Mouse (Mus musculus): ENCODE measurements around the gene Tbc1d30. TPM values are rescaled to one million over a fixed set of nuclear protein-coding genes. Genes with fewer than 3 reads are reported as not detected.
A peak's percentile ranks its signal among the peaks of the same experiment; 100 is the strongest.

Gene Tbc1d30
- polyA plus RNA-seq, 1 experiment, result 1.0 TPM

DNA sequence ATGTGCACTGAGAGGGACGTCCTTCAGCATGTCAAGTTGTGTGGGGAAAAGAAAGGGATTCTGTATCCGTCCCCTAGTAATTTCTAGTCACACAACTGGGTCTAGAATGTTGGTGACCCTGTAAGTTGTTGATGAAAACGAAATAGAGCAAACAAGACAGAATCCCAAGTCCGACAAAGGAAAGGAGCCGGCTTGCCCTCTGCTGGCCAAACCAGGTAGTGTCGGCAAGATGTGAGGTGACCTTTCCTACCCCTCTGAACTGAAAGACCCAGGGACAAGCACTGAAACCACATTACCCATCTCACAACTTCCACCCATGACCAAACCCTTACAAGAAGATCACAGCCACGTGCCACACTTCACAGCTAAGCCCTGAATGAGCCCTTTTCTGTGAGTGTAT lies 20.1 kb downstream of the Tbc1d30 start:
- H3K4me1 ChIP-seq (ENCODE audit: control insufficient read depth, insufficient read depth, low read length), result no peaks in the 10 kb centered on the region
- peak; percentile 90 for TF ChIP-seq CTCF (conservative IDR thresholded peaks at IDR 0.05; ENCODE audit: insufficient read depth, insufficient read length, low read depth, low read length)
- TF ChIP-seq POLR2A (IDR thresholded peaks at IDR 0.05; ENCODE audit: low read depth, low read length), result no peak
- DNase-seq, result peak; percentile 65
- no peak overlapping the region for H3K27ac ChIP-seq (ENCODE audit: insufficient read depth, low read depth, low read length)
- H3K36me3 ChIP-seq (ENCODE audit: control insufficient read depth, insufficient read depth, low read length), result no peaks in the 10 kb centered on the region
- H3K27me3 ChIP-seq (replicated peaks; ENCODE audit: control insufficient read depth, insufficient read depth, low read length), result no peaks in the 10 kb centered on the region
- H3K4me3 ChIP-seq (ENCODE audit: insufficient read depth, low read depth, low read length), result no peak overlapping the region
- WGBS, result 17% methylated on average over 7 of the region's 7 CpGs

DNA sequence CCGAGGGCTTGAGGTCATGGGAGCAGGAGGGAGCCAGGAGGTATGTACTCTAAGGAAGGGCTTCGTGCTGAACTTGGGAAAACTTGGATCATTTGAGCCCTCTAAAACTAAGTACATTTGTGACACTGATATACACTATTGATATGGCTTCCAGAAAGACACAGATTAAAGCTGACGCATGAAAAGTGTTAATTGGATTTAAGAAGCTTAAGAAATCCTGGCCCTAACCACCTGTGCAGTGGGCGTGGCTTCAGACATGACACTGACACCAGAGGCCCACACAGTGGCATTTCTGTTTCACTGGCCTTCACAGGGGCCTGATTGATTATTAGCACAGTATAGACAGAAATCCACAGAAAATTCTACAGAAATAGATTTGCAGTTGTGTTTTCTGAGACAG lies 21.5 kb downstream of the Tbc1d30 start:
- no peak for DNase-seq
- TF ChIP-seq POLR2A (IDR thresholded peaks at IDR 0.05; ENCODE audit: low read depth, low read length) (no peak), CTCF (conservative IDR thresholded peaks at IDR 0.05; ENCODE audit: insufficient read depth, insufficient read length, low read depth, low read length) (no peak)
- Histone ChIP-seq H3K27ac (ENCODE audit: insufficient read depth, low read depth, low read length) (no peak overlapping the region), H3K4me1 (ENCODE audit: control insufficient read depth, insufficient read depth, low read length) (no peaks in the 10 kb centered on the region), H3K36me3 (ENCODE audit: control insufficient read depth, insufficient read depth, low read length) (no peaks in the 10 kb centered on the region), H3K27me3 (replicated peaks; ENCODE audit: control insufficient read depth, insufficient read depth, low read length) (no peaks in the 10 kb centered on the region), H3K4me3 (ENCODE audit: insufficient read depth, low read depth, low read length) (no peak overlapping the region)
- 78% methylated on average over 4 of the region's 4 CpGs for WGBS

DNA sequence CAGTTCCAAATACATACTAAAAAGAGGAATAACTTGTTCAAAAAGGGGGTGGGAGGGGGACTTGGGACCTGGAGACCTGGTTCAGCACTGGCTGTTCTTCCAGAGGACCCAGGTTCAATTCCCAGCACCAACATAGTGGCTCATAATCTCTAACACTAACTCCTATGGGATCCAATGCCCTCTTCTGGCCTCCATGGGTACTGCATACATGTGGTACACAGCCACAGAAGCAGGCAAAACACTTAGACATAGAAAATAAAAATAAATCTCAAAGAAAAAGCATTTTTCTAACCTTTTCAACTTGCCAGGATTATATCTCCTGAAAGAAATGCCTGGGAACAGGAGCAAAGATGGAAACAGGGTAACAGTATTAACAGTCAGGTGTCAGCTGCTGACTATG lies 24.9 kb downstream of the Tbc1d30 start:
- TF ChIP-seq POLR2A (IDR thresholded peaks at IDR 0.05; ENCODE audit: low read depth, low read length) (no peak), CTCF (conservative IDR thresholded peaks at IDR 0.05; ENCODE audit: insufficient read depth, insufficient read length, low read depth, low read length) (0 out of 2 replicates have a peak, but pooled peaks have one; percentile 8)
- no peaks in the 10 kb centered on the region for H3K4me1 ChIP-seq (ENCODE audit: control insufficient read depth, insufficient read depth, low read length)
- no peak overlapping the region for H3K4me3 ChIP-seq (ENCODE audit: insufficient read depth, low read depth, low read length)
- H3K36me3 ChIP-seq (ENCODE audit: control insufficient read depth, insufficient read depth, low read length), result no peaks in the 10 kb centered on the region
- H3K27me3 ChIP-seq (replicated peaks; ENCODE audit: control insufficient read depth, insufficient read depth, low read length), result no peaks in the 10 kb centered on the region
- DNase-seq, result no peak
- H3K27ac ChIP-seq (ENCODE audit: insufficient read depth, low read depth, low read length), result no peak overlapping the region

DNA sequence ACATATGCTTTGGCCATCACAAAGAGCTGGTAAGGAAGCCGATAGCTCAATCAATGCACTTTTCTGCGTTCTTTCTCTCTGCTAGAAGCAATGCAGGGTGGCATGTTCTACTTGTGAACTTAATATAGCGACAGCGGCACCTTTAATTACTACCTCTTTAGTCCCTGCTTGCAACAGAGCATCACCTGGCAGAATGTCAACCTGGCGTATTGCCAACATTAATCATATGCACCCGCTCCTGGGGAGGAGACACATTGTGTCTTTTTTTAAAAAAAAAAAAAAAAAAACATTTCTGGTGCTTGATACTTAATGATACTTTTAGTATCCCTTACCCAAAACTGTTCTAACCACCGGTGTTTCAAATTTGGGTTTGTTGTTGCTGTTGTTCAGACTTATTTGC lies 27.6 kb downstream of the Tbc1d30 start:
- no peaks in the 10 kb centered on the region for H3K27me3 ChIP-seq (replicated peaks; ENCODE audit: control insufficient read depth, insufficient read depth, low read length)
- H3K4me3 ChIP-seq (ENCODE audit: insufficient read depth, low read depth, low read length), result no peak overlapping the region
- TF ChIP-seq CTCF (conservative IDR thresholded peaks at IDR 0.05; ENCODE audit: insufficient read depth, insufficient read length, low read depth, low read length) (no peak), POLR2A (IDR thresholded peaks at IDR 0.05; ENCODE audit: low read depth, low read length) (no peak)
- peak; percentile 67 for DNase-seq
- 73% methylated on average over 7 of the region's 7 CpGs for WGBS
- H3K36me3 ChIP-seq (ENCODE audit: control insufficient read depth, insufficient read depth, low read length), result no peaks in the 10 kb centered on the region
- H3K4me1 ChIP-seq (ENCODE audit: control insufficient read depth, insufficient read depth, low read length), result no peaks in the 10 kb centered on the region
- no peak overlapping the region for H3K27ac ChIP-seq (ENCODE audit: insufficient read depth, low read depth, low read length)

DNA sequence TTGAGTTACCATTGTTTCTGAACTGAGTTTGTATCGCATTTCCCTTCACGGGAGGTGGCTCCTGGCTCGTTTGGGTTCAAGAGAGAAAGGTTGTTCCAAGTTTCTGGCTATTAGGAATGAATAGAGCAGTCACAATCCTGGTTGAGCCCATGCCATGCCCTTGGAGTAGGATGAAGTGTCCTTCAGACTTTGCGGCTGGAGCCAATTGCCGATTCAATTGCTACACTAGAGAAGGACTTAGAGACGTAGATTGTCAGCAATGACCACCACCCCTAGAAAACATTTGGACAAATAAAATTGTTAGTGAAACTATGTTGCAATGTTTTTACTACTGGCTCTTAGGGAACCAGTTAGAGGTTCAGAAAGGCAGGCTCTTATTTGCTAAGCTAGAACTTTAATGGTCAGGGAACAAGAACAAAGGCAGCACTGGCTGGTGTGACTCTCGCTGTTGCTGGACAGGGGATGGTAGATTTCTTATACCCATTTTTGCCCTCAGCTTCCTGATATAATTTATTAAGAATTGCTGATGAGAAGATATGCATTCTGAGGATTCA lies 32.6 kb downstream of the Tbc1d30 start:
- no peak for DNase-seq

DNA sequence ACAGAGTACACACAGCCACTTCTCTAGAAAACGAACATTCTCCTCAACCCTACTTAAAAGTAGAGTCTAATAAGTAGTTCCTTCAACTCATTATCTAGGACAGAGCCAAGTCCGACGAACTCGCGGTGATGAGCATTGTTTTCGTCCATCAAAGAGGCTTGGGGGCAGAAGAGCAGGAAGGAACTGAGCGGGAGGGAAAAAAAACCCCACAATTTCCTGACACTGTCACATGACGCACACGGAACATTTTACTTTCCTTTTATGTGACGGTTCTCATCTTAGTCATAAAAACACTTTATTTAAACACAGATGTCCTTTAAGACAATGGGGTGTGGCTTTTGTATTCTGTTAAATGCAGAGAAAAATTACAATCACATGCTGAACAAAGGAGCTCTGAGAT lies 34.7 kb downstream of the Tbc1d30 start:
- no peak for TF ChIP-seq CTCF (conservative IDR thresholded peaks at IDR 0.05; ENCODE audit: insufficient read depth, insufficient read length, low read depth, low read length)
- no peak for TF ChIP-seq POLR2A (IDR thresholded peaks at IDR 0.05; ENCODE audit: low read depth, low read length)
- WGBS, result 70% methylated on average over 10 of the region's 10 CpGs
- Histone ChIP-seq H3K27ac (ENCODE audit: insufficient read depth, low read depth, low read length) (no peak overlapping the region), H3K36me3 (ENCODE audit: control insufficient read depth, insufficient read depth, low read length) (no peaks in the 10 kb centered on the region), H3K4me1 (ENCODE audit: control insufficient read depth, insufficient read depth, low read length) (no peaks in the 10 kb centered on the region), H3K27me3 (replicated peaks; ENCODE audit: control insufficient read depth, insufficient read depth, low read length) (no peaks in the 10 kb centered on the region; the same call in 1 of the 2 replicates), H3K4me3 (ENCODE audit: insufficient read depth, low read depth, low read length) (no peak overlapping the region)
- no peak for DNase-seq

More for the DNA sequence above, 32.6 kb downstream of the Tbc1d30 start:
- Histone ChIP-seq H3K4me3 (ENCODE audit: insufficient read depth, low read depth, low read length) (no peak overlapping the region), H3K27me3 (replicated peaks; ENCODE audit: control insufficient read depth, insufficient read depth, low read length) (no peaks in the 10 kb centered on the region), H3K36me3 (ENCODE audit: control insufficient read depth, insufficient read depth, low read length) (no peaks in the 10 kb centered on the region), H3K27ac (ENCODE audit: insufficient read depth, low read depth, low read length) (no peak overlapping the region), H3K4me1 (ENCODE audit: control insufficient read depth, insufficient read depth, low read length) (no peaks in the 10 kb centered on the region)
- WGBS, result 67% methylated on average over 7 of the region's 7 CpGs
- TF ChIP-seq POLR2A (IDR thresholded peaks at IDR 0.05; ENCODE audit: low read depth, low read length) (no peak), CTCF (conservative IDR thresholded peaks at IDR 0.05; ENCODE audit: insufficient read depth, insufficient read length, low read depth, low read length) (no peak)

DNA sequence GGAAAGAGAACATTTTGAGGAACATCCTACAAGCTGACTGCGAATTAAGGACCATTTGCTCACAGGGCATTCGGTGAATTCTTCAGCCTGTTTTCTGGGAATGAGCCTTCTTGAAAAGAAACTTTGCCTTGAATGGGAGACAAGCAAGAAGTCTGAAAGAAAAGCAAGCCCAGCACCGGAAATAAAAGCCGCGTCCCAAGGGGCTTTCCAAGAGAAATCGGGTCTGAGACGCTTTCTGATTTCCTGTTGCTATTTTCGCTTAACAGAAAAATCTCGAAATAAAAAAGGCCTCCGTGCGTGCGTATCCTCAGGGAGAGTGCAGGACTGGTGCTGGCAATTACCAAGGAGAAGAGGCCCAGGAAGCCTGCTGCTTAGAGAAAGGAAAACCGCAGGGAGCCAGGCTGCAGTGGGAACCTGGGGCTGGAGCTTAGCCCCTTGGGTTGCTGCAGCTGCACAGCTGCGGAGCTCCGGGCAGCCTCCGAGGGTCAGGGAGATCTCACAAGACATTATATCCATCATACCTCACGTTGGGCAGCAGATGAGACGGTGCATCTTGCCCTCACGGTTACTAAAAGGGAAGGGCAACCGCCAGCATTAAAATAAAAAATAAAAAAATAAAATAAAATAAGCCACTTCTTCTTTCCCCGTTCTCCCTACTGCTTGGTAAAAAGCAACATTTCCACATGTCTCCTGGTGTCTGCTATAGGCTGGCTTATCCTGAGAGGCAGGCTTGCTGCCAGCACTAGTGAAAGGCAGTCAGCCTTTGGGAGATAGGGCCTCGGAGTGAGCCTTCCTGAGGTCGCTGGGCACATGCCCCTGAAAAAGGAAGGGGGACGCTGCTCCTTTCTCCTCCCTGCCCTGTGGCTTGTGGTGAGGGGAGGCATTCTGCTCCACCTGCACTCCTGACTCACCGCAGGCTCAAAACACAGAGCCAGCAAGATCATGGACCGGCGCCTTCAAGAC lies 35.5 kb downstream of the Tbc1d30 start:
- no peaks in the 10 kb centered on the region for H3K4me1 ChIP-seq (ENCODE audit: control insufficient read depth, insufficient read depth, low read length)
- no peaks in the 10 kb centered on the region for H3K36me3 ChIP-seq (ENCODE audit: control insufficient read depth, insufficient read depth, low read length)
- no peaks in the 10 kb centered on the region; the same call in 1 of the 2 replicates for H3K27me3 ChIP-seq (replicated peaks; ENCODE audit: control insufficient read depth, insufficient read depth, low read length)
- 47% methylated on average over 27 of the region's 27 CpGs for WGBS
- TF ChIP-seq POLR2A (IDR thresholded peaks at IDR 0.05; ENCODE audit: low read depth, low read length), result no peak
- TF ChIP-seq CTCF (conservative IDR thresholded peaks at IDR 0.05; ENCODE audit: insufficient read depth, insufficient read length, low read depth, low read length), result no peak
- peak overlapping the region; percentile 34; the same call in 1 of the 2 replicates for H3K27ac ChIP-seq (ENCODE audit: insufficient read depth, low read depth, low read length)
- no peak for DNase-seq
- H3K4me3 ChIP-seq (ENCODE audit: insufficient read depth, low read depth, low read length), result no peak overlapping the region

Measured in kidney, adult 2 months (tissue).